ENCODE assay signal across 8 mouse cellular contexts in the genomic region with DNA sequence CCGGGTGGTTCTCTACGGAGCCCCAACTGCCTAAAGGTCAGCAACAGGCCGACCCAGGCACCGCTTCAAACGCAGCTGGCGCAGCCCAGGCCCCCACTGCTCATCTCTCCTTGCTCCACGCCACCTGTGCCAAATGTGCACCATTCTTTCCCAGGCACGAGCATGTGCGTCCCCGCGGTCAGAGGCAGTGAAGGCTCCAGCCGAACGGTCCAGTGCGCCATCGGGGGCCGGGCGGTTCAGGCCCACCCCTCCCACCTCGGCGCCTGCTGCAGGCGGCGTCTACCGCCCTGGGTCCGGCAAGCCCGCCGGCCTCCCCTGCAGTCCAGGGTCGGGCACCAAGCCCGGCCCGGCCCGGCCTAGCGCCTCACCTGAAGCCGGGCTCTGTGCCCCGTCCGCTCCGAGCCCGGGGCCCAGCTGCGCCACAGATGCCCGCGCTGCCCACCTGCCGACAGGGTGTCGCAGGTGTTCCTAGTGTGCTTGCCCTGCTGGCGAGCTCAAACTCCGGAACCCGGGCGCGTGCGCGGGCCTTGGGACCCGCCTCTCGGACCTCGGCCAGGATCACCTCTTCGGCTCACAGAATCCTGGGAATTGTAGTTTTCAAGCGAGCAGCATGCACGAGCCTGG. TPM values are rescaled to one million over a fixed set of nuclear protein-coding genes. Genes with fewer than 3 reads are reported as not detected.
DNase-seq lines count a peak whose midpoint lies in the region; ATAC-seq and TF ChIP-seq lines count a peak whose summit lies in the region.

No protein-coding gene starts in this region.

- H3K4me3 ChIP-seq in cerebellum, adult 2 months (replicated peaks; ENCODE audit: insufficient read depth, low read depth, low read length) = peak overlapping the region; percentile 63
- H3K4me3 ChIP-seq in liver, postnatal 0 days (ENCODE audit: low read depth, low read length) = peak overlapping the region; percentile 65

- H3K36me3 ChIP-seq in liver, postnatal 0 days (replicated peaks; ENCODE audit: insufficient read depth, low read length) = no peaks in the 10 kb centered on the region

- intact Hi-C loops in heart, postnatal 25 days (cut with DNase I) = no loop called here

- peak; percentile 84 for ATAC-seq in liver, postnatal 0 days

- peak; percentile 73; the same call in 1 of the 2 replicates for TF ChIP-seq POLR2A in cerebellum, adult 2 months (IDR thresholded peaks at IDR 0.05; ENCODE audit: borderline replicate concordance, insufficient read depth, low read length)

- peak overlapping the region; percentile 93 for H3K4me2 ChIP-seq in liver, postnatal 0 days (ENCODE audit: low read depth, low read length)

- TF ChIP-seq EP300 in liver, postnatal 0 days (IDR thresholded peaks at IDR 0.05; ENCODE audit: low read depth) = no peak

- H3K27me3 ChIP-seq in cerebellum, adult 2 months (ENCODE audit: control insufficient read depth, insufficient read depth, low read length) = no peaks in the 10 kb centered on the region
- no peaks in the 10 kb centered on the region for H3K27me3 ChIP-seq in liver, postnatal 0 days (ENCODE audit: insufficient read depth, low read length)

- peak; percentile 83 for DNase-seq in MN1 (ENCODE audit: low spot score)
- peak; percentile 94 for DNase-seq in cerebellum, adult 2 months
- DNase-seq in forelimb bud, embryonic 11.5 days (ENCODE audit: low read depth, low spot score) = peak; percentile 70
- peak; percentile 70 for DNase-seq in heart, postnatal 25 days (ENCODE audit: low spot score)
- DNase-seq in layer of hippocampus, adult 18-20 months (ENCODE audit: low spot score in 2 of 2) = peak; percentile 86 to 93
- peak; percentile 84 for DNase-seq in liver, postnatal 0 days
- peak; percentile 71 for DNase-seq in ovary, postnatal 10 days (ENCODE audit: low spot score)
- peak; percentile 88 for DNase-seq in urinary bladder, postnatal 14 days (ENCODE audit: low spot score)

- H3K9ac ChIP-seq in liver, postnatal 0 days (replicated peaks) = peak overlapping the region; percentile 72

- peak overlapping the region; percentile 49 for H3K27ac ChIP-seq in cerebellum, adult 2 months (ENCODE audit: insufficient read depth, low read length)
- no peak overlapping the region for H3K27ac ChIP-seq in liver, postnatal 0 days (ENCODE audit: low read depth)

- H3K4me1 ChIP-seq in cerebellum, adult 2 months (ENCODE audit: control insufficient read depth, insufficient read depth, low read length) = peaks cover 16% of the 10 kb centered on the region
- peaks cover 8% of the 10 kb centered on the region; the same call in 1 of the 2 replicates for H3K4me1 ChIP-seq in liver, postnatal 0 days (ENCODE audit: insufficient read depth)

- WGBS in cerebellum, adult 2 months = under 1% methylated on average over 53 of the region's 53 CpGs
- whole genome bisulfite sequencing in liver, postnatal 0 days (ENCODE audit: insufficient replicate concordance) = under 1% methylated on average over 53 of the region's 53 CpGs

- H3K9me3 ChIP-seq in liver, postnatal 0 days (ENCODE audit: low read length) = no peaks in the 10 kb centered on the region

- TF ChIP-seq CTCF in cerebellum, adult 2 months (IDR thresholded peaks at IDR 0.05; ENCODE audit: borderline replicate concordance, insufficient read depth, low read depth, low read length) = no peak
- TF ChIP-seq CTCF in liver, postnatal 0 days (IDR thresholded peaks at IDR 0.05; ENCODE audit: low read depth) = no peak

RNA-seq across cellular contexts. Expression of gene Pomgnt2, which starts 1.3 kb away (rescaled TPM):
- polyA plus RNA-seq in cerebellum, adult 2 months (2012; rRNA removed) = 41.0 and 43.5 TPM in 2 replicates
- 10 to 100 TPM; 12.1 to 13.1 TPM for total RNA-seq in heart, postnatal 25 days (2021)
- 10 to 100 TPM; 45.4 to 45.5 TPM for total RNA-seq in layer of hippocampus, adult 18-20 months (2021)
- 3.1 and 3.6 TPM in 2 replicates for polyA plus RNA-seq in liver, postnatal 0 days (2015; fragmentation: Nextera tagmentation; extraction: Ambion mirVana)

RNA-seq across cellular contexts. Expression of gene Fam198a, which starts 44.8 kb away (rescaled TPM):
- polyA plus RNA-seq in cerebellum, adult 2 months (2012; rRNA removed) = 3.1 and 3.2 TPM in 2 replicates
- total RNA-seq in heart, postnatal 25 days (2021) = under 1 TPM; 0.94 to 0.98 TPM
- 1 to 10 TPM; 6.7 to 7.2 TPM for total RNA-seq in layer of hippocampus, adult 18-20 months (2021)
- polyA plus RNA-seq in liver, postnatal 0 days (2015; fragmentation: Nextera tagmentation; extraction: Ambion mirVana) = 0.31 and 0.32 TPM in 2 replicates
